Mouse (Mus musculus) C2C12 (cell line): ENCODE results near the gene Abhd16a.

Source experiments
- CTCF ChIP-seq: IDR thresholded peaks from one replicate; pipeline ENCODE4 v1.5.1; 2011; ENCODE audit not compliant: control insufficient read depth, insufficient read depth, insufficient read length
- MAX ChIP-seq: IDR thresholded peaks from one replicate; pipeline ENCODE4 v1.6.1; 2011; ENCODE audit warnings: mild to moderate bottlenecking, control low read depth
- MYOD1 ChIP-seq: IDR thresholded peaks from one replicate; pipeline ENCODE4 v1.6.1; 2011; ENCODE audit warnings: low read depth; ENCODE audit not compliant: control insufficient read depth, insufficient read length
- MYOG ChIP-seq: IDR thresholded peaks from one replicate; pipeline ENCODE4 v1.6.1; 2011; ENCODE audit not compliant: control insufficient read depth, insufficient read length; ENCODE audit errors: extremely low read depth
- USF1 ChIP-seq: IDR thresholded peaks from one replicate; pipeline ENCODE4 v1.6.1; 2011; ENCODE audit warnings: low read depth, mild to moderate bottlenecking, control low read depth, moderate library complexity

GRCm38 (mm10) chr17:35080248-35080647 lies 8.8 kb upstream of the Abhd16a start:
- TF ChIP-seq USF1 (no peak), CTCF (no peak), MAX (no peak), MYOD1 (no peak), MYOG (no peak)
